Mouse (Mus musculus) kidney, adult 2 months (tissue): ENCODE data around the gene Rora. TPM values are rescaled to one million over a fixed set of nuclear protein-coding genes. Genes with fewer than 3 reads are reported as not detected.

ENCODE experiments used
- DNase-seq: peaks from one replicate; pipeline ENCODE4 v3.0.0; 2021
- H3K27ac ChIP-seq: fragments of 200-500 bp; 2 replicates; pipeline ENCODE4 v1.5.1; 2012; ENCODE audit warnings: low read depth, low read length, control low read depth, inconsistent platforms; ENCODE audit not compliant: insufficient read depth
- H3K27me3 ChIP-seq: fragments of 200-500 bp; replicated peaks from 2 replicates; pipeline ENCODE4 v1.6.1; 2012; ENCODE audit warnings: mild to moderate bottlenecking, moderate library complexity, low read length, inconsistent platforms; ENCODE audit not compliant: control insufficient read depth, insufficient read depth
- H3K36me3 ChIP-seq: fragments of 200-500 bp; 2 replicates; pipeline ENCODE4 v1.6.1; 2012; ENCODE audit warnings: mild to moderate bottlenecking, moderate library complexity, low read length, inconsistent platforms; ENCODE audit not compliant: control insufficient read depth, insufficient read depth
- H3K4me1 ChIP-seq: fragments of 200-500 bp; 2 replicates; pipeline ENCODE4 v1.6.1; 2011; ENCODE audit warnings: low read length; ENCODE audit not compliant: control insufficient read depth, insufficient read depth
- H3K4me3 ChIP-seq: fragments of 200-500 bp; 2 replicates; pipeline ENCODE4 v1.5.1; 2011; ENCODE audit warnings: mild to moderate bottlenecking, low read depth, low read length, control low read depth; ENCODE audit not compliant: insufficient read depth
- CTCF ChIP-seq: fragments of 200-500 bp; conservative IDR thresholded peaks from 2 replicates; pipeline ENCODE4 v1.5.1; 2011; ENCODE audit warnings: low read depth, mild to moderate bottlenecking, control low read depth, low read length, moderate library complexity, mixed read lengths; ENCODE audit not compliant: insufficient read depth, insufficient read length
- POLR2A ChIP-seq: fragments of 200-500 bp; IDR thresholded peaks from one replicate; pipeline ENCODE4 v1.6.1; 2011; ENCODE audit warnings: low read depth, low read length, control low read depth
- WGBS: fragments of 180-500 bp; shearing (Covaris S2); methylation state at CpG from one replicate; pipeline ENCODE4 v1.1.7; 2018; 5-methylcytosine and 5-hydroxymethylcytosine counted together
- polyA plus RNA-seq: library from polyadenylated mRNA; depleted of rRNA; stranded (reverse); fragments of >200 nt; gene quantifications from 2 replicates; pipeline ENCODE4 v1.2.3, GENCODE M21; 2012

Rora gene
- polyA plus RNA-seq, 1 experiment = 15.5 TPM

DNA sequence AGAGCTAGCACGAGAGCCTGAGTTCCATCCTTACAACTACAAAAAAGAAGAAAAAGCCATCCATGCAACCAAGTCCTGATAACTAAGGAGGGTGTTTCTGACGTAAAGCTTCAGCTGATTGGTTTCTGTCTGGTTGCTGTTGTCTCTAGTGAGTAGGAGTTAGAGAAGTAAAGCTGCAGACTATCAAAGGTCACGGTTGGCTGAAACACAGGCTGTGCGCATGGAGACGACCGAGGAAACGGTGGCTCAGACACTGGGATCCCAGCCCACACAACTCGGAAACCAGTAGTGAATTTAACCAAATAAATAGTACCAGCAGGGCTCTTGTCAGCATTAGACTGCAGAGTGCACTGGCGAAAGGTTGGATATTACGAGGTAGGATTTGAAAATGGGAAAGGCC is 781.6 kb downstream of the Rora start:
- TF ChIP-seq CTCF (no peak), POLR2A (no peak)
- no peak for DNase-seq
- Histone ChIP-seq H3K4me3 (no peak overlapping the region), H3K36me3 (peaks cover 2% of the 10 kb centered on the region; the same call in 1 of the 2 replicates), H3K27ac (no peak overlapping the region), H3K27me3 (no peaks in the 10 kb centered on the region), H3K4me1 (peaks cover 3% of the 10 kb centered on the region)
- 57% methylated on average over 10 of the region's 10 CpGs for WGBS

- no peak for DNase-seq
- no peaks in the 10 kb centered on the region for H3K27me3 ChIP-seq
- H3K36me3 ChIP-seq = peaks cover 2% of the 10 kb centered on the region; the same call in 1 of the 2 replicates
- no peak overlapping the region for H3K4me3 ChIP-seq
- no peak for TF ChIP-seq CTCF
- peaks cover 3% of the 10 kb centered on the region for H3K4me1 ChIP-seq
- no peak overlapping the region for H3K27ac ChIP-seq
These were observed 782.1 kb downstream of the Rora start for GRCm38 (mm10) chr9:69435662-69436061.
